Mouse (Mus musculus) liver, embryonic 14.5 days (tissue): ENCODE data around the gene Sgk2.

Experiments used
- CTCF ChIP-seq: IDR thresholded peaks from 2 replicates; pipeline ENCODE4 v1.5.1; 2016; ENCODE audit warnings: antibody characterized with exemption, low read depth, control low read depth
- EP300 ChIP-seq: IDR thresholded peaks from 2 replicates; pipeline ENCODE4 v1.6.1; 2016; ENCODE audit warnings: antibody characterized with exemption, low read depth

- TF ChIP-seq EP300 (no peak), CTCF (no peak)
These were observed 38.9 kb upstream of the Sgk2 start for GRCm38 (mm10) chr2:162948221-162948620.
